Mouse (Mus musculus) urinary bladder, postnatal 10 days (tissue): ENCODE measurements around the gene Filip1.

Experiments
- DNase-seq: peaks from one replicate; pipeline ENCODE4 v3.0.0; 2022; ENCODE audit warnings: low spot score

The Filip1 gene

DNA sequence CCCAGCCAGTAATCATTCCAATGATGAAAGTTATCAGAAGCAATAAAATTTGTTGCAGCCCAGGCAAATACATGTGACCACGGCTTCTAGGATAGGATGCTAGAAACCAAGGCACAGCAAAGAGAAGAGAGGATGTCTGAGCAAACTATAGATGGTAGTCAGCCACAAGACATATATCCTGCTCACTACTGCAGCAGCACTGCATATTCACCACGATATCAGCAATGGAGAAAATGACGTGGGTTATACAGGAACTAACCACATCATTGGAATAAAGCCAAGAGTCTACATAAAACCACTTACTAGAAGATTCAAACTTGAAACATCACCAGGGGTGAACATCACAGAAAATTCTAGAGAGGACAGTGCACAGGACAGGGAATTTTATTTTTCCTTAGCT, 113.8 kb downstream of the Filip1 start:
- DNase-seq = no peak

DNA sequence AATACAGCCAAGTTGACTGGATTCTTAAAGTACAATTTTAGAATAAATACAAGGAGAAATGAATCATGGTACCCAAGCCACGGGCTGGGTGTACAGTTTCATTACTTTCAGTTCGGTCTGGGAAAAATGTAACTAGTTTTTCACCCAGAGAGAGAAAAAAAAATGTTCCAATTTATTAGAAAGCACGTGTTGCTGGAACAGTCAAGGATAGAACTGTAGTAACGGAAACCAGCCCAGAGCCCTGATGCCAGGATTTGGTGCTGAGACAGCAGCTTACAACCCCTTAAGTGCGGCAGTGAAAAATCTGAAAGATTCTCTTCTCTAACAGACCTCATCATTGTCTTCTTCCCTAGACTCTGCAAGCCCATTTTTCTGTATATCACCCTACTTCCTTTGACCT, 118.0 kb downstream of the Filip1 start:
- DNase-seq = no peak

DNA sequence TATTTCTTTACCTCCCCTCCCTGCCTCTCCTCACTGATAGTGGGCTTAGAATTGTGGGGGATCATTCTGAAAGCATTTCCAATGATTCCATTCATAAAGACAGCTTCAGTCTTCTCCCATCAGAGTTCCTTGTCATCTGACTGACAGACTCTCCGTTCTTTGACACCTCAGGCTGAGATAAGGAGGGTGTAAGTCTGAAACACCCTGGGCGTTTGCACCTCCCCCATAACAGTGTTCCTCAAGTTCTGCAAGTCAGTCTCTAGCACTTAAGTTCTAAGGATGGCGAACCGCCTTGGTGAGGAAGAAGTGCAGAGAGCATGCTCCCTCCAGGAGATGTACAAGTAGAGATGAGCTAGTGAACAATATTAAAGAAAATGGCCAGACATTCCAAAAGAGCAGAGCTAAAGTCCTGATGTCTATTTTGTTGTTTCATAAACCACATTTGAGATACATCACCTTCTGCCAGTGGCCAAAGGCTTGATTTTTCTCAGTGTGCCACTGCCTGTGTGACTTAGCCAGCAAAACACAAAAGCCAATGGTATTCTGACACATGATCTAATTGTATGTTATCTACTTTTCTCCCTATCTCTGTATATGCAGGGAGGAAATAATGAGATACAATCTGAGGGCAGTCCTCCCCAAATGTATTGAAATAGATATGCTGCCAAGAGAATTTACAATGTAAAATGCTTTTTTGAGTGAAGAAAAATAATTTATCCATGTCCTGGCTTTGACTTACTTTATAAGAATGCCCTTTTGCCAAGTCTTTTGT, 118.6 kb downstream of the Filip1 start:
- DNase-seq = no peak

DNA sequence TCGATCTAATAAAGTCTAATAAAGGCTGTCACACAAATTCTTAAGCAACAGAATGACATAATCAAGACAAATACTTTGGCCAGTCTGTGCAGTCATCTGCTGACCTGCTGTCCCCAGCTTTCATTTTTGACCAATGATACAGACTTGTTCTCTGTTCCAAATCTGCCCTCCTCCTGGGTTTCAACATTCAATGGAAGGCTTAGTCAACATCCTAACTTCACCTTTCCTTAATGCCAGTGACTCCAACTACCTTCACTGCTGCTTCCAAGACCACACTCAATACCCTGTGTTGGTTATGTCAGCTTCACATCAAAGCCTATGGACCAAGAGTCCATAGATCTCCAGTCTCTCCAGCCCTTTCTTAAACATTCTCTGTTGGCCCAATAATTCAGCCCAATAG, 120.5 kb downstream of the Filip1 start:
- no peak for DNase-seq

DNA sequence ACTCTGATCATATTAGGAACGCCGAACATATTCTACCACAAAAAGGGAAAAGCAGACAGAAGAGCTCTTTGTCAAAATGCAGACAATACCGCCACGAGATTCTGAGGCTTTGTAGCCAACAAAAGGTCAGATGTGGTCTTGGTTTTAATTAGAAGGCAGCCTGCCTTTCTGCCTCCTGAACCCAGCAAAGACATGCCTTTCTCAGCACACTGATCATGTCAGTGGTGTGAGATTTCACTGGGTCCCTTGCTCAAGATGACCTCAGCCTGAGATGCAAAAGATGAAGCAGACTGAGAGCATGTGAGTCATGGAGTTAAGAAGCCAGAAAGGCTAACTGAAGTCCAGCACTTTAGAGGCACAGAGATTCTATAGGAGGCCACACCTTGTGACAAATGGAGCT, 122.2 kb downstream of the Filip1 start:
- DNase-seq = no peak

DNA sequence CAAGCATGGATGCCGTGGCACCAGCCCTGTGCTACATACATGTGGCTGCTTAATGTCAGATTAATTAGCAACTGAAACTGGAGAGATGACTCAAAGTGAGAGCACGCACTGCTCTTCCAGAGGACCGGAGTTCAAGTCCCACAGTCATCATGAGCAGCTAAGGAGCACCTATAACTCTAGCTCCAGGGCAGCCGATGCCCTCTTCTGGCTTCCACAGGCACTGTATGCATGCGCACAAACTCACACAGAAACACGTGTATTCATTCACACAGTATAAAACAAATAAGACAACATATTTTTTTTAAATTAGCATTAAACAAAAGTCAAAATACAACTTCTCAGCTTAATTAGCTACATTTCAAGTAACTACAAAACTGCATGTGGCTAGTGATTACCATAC, 123.5 kb downstream of the Filip1 start:
- DNase-seq = no peak

DNA sequence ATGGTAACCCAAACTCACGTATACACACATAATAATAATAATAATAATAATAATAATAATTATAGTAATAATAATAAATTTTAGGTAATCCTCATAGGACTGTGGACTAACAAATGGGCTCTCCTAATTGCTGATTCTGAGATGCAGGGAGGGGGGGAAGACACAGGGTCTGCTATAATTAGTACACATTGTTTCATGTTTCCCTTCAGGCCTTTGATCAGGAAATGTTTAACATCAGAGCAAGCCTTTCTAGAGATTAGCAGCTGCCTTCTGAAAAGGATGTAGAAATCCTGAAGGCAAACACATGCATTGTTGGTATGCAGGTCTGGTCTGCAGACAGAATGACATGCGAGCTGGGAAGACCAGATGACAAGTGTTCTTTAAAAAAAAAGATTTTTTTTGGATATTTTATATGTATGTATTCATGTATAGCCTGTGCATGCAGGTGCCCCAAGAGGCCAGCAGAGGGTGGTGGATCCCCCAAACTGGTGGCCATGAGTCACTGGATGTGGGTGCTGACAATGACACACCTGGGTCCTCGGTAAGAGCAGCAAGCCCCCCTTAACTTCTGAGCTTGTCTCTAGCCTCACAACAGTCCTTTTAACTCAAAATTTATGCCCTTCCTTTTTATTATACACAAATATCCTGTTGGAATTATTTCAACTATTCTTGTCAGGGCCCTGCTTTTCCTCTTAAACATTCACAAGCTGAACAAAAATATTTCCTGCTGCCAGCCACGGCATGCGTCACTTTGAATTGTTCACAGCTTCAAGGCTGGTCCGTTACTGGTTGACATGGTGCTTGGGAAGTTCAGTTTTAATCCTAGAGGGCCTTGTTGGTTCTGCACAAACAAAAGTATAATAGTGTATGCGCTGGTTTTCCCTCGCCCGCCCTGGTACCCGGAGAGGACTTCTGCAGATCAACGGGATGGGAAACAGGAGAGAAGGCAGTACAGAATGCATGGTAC, 127.1 kb downstream of the Filip1 start:
- no peak for DNase-seq

DNA sequence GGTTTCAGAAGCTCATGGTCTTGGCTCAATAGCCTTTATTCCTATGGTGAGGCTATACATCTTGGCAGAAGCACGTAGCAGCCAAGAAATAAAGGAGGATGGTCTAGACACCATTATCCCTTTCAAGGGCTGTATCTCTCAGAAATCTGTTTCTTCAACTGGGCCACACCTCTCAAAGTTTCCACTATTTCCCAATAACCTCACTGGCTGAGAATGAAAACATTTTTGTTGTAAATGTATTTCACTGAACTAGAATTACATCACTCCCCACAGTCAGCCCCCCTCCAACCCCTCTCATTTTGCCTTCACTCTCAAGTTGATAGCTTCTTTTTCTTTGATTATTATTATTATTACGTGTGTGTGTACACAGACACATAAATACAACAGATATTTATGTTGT, 129.5 kb downstream of the Filip1 start:
- DNase-seq = no peak

DNA sequence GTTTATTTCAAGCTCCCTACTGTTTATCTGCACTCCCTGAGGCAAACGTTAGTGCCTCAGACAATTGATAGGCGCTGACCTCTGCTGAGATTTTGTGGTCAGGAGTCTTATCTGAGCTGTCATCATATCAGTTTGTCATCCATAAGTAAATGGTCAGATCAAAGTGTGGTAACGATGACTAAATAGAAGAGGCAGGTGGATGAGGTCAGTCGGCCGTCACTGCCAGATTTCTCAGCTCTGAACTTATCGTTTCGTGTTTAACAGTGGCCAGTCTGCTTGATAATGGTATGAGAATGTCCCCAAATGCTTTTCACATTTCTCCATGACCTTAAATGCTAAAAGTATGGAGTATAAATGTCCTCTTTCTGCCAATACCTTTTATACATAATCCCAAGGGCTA, 132.6 kb downstream of the Filip1 start:
- no peak for DNase-seq

DNA sequence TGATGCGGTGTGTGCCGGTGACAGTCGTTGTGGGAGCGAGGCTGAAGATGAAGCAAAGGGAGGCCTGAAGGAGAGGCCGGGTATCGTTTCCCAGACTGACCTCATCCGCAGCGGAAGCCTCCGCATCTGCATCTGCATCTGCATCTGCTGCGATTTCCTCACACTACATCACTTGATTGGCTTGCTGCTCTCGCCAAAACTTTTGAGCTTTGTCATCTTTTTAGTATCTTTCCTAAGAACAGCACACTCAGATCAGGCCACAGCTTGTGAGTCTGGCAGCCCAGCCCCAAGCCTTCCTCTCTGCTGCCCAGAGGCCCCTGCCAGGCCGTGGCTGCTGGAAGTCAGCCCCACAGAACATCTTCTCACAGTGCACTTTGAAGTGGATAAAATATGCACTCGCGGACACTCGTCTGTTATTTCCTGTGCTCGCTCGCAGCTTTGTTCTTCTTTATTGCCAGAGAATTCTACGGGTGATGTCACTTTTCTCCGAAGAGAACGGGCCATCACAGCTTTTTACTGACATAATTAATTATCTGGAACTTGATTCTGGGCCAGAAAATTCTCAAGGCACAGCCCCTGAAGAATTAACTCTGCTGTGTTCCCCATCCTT, 137.0 kb downstream of the Filip1 start:
- no peak for DNase-seq

DNA sequence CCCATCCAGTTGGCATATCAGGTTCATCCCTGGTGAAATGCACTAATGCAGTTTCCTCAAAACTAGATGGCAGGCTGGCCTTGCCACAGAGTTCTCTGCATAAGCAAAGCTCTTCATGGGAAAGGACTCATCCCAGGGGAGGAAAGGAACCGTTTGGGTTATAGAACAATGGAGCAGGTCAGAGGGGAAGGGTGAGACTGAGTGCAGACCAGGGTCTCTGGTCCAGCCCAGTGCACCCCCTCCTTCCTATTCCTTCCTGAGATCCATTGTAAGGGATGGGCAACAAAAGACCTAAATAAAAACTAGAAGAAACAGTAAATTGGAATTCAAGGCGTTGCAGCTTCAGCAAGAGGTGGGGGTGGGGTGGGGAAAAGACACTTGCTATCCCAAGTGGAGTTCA, 140.1 kb downstream of the Filip1 start:
- no peak for DNase-seq

DNA sequence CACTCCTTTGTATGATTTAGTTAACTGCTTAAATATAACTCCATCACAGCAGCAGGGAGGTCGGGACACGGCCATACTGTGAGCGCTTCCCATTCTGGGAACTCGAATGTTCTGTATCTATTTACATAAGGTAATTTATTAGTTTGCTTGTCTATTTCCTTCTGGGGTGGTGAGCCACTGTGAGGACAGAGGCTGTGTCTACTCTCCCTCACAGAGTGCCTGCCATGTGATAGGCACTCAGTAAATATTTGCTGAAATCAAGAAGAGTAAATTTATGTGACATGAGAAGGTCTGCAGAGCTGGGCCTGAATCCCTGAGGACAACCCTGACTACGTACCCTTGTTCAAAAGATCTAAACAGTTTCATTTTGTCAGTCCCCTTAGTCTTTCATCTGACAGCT, 143.1 kb downstream of the Filip1 start:
- DNase-seq = no peak

DNA sequence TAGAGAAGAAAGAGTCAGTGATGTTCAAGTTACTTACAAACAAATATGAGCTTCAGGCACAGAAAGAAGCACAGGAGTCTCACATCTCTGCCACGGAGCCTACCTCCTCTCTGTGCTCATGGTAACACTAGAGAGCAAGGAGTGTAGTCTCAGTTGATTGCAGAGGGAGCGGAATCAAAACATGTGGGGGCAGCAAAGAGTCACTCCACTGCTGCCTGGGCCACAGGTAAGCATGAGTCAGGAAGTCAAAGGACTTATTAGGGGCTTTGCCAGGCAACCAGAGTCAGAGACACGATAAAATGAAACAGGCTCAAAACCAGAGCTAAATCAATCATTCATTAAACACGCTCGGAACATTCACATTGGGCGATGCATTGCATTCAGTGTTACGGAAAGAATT, 146.7 kb downstream of the Filip1 start:
- no peak for DNase-seq

DNA sequence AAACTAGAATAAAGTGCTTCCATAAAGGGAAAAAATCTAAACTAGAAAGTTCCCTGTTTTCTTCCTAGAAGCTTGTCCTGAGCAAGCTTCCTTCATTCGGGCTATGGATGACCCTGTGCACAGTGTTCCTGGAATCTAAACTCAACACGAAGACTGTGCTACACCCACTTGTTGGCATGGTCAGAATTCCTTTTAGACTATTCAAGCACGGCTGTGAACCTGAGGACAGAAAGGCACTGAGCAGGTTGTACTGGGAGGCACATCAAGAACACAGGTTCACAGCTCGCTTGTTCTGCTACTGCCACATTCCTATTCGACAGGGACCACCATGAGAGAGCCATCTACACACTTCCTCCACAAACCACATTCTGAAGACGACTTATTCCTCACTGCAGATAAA, 150.1 kb downstream of the Filip1 start:
- DNase-seq = no peak

DNA sequence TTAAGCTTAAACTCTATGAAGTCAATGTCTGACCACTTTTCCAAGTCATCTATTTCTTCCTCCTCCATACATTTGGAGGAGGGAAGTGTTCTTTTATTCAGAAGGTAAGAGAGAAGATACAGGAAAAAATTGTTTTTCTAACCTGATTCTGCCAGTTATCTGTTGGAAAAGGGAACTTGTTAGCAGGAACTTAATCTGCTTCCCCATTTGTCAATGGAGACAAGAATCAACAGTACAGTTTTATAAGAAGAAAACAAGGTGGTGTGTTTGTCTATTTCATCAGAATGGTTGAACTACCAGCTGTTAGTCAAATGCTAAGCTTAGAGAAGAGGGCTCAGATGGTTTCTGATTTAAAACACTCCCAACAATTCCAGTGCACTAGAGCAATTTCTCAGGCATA, 165.6 kb downstream of the Filip1 start:
- no peak for DNase-seq

DNA sequence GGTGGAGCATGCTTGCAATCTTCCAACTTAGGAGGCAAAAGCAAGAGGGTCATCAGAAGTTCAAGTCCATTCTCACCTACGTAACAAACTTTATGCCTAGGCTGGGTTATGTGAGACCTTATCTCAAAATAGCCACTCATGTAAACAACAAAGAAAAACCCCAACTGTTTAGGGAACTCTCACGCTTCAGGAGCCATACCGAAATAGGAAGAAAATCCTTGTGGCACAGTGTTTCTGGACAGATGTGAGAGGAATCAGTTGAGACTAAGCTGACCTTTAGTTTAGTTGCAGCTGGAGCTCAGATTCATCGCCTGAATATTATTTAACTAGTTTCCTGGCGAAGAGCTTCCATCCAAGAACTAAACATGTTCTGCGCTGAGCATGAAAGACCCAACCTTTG, 170.0 kb downstream of the Filip1 start:
- no peak for DNase-seq

DNA sequence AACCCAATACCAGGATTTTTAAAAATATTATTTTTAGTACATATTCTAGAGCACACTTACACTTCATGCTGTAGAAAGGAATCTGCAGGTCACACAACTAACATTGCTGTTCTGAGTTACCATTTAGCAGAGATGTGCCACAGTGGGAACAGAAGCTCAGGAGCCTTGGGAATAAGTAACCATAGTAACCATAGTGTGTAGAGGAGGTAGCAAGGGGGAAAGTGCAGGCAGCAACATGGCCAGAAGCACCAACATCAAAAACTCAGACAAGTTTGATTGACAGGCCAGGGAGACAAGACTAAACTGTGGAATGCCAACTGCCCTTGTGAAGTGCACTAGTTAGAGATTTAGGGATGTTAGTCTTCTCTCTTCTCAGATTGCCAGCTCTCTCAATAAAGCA, 170.6 kb downstream of the Filip1 start:
- no peak for DNase-seq

DNA sequence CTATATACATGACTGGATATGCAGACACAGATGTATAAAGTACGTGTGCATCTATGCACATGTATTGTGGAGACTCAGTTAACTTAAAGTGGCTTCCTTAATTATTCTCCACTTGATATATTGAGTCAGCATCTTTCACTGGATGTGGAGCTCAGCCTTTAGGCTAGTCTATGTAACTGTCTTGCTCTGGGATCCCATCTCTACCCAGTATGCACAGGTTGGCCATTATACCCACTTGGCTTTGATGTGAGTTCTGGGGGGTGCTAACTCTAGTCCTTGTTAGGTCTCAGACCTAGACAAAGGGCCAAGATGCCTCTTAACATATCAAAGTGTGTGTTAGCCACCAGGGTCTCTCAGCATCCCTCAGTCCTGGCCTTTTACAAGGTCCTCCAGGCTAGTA, 181.4 kb downstream of the Filip1 start:
- no peak for DNase-seq

DNA sequence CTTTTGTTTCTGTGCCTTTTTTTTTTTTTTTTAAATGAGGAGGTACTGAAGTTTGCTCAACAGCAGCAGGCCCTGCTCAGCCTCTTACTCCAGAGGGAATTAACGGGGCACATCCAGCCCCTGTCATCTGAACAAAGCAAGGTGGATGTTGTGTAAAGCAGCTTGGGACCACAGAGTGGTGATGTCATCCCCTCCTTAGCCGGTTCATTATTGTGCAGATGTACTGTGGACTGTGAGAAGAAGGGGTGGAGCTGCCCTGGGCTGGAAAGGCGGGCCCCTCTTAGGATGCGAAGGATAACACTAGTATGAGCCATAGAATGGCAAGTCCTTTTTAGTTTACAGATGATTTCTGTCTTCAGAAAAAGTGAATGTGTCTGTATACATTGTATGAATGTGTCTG, 181.8 kb downstream of the Filip1 start:
- DNase-seq = no peak

DNA sequence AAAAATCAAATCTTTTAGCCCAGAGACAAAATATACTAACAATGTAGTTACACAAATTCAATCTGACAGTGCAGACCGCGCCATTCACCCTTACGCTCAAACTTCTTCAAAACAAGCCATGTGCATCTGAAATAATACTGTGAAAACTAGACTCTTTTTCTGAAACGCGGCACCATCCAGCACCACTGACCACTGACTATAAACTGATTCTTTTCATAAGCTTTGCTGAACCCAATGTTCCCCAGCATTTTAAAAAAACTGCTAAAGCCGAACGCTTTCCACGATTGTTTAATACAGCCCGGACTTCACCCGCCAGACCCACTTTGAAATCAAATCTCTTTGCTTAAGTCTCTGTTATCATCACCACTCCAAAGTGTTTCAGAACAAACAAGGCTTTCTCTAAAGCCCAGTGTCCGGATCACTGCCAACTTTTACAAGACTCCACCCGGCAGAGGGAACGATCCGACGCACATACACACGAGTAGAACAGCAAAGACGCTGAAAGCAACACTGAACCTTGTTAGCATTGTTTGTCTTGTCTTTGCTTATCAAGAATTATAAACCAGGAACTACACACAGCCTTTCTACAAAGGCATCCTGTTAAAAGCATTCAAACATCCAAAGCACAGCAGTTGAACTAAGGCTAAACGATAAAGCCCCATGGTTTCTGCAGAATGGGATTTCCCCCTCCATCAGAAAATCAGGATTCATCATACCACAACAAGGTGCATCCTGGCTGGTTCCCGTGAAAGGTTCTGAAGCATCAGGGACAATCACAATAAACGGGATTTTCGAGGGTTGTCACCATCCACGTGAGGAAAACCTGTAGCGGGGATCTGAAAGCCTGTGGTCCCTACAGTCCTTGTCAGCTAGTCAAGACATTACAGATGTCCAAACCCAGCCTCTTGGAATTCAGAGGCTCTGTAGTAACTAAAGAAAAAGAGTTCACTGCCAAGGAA, 182.5 kb downstream of the Filip1 start:
- no peak for DNase-seq

DNA sequence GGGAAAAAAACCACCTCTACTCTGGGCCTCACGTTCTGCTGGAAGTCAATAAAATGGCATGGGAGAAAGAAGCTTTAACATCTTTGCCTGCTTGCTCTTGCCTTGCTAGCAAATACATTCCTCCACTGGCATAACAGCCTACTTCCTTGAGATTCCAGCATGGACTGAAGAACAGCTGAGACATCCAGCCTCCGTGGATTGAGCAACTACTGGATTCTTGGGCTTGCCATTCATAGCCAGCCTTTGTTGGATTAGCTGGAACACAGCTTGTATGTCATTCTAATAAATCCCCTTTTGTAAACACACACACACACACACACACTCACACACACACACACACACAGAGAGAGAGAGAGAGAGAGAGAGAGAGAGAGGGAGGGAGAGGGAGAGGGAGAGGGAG, 185.6 kb downstream of the Filip1 start:
- DNase-seq = no peak

DNA sequence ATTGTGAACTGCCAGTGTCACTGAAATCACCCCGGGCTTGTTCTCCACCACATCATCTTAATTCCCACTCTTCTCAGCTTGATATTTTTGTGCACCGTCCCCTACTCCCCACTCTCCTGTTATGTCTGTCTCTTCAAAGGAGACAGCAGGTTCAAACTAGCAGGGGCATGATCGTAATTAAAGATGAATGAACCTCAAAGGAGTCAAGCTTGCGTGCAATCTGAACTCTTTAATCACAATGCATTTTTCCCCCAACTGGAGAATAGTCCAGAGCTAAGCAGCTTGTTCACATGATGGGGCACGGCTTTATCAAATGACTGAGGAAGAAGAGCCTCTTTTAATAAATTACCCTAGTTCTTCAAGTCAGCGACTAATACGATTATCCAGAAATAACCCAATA, 187.1 kb downstream of the Filip1 start:
- DNase-seq = no peak
